Mouse (Mus musculus) heart, embryonic 13.5 days (tissue): ENCODE results near the gene Fgfr2. TPM values are rescaled to one million over a fixed set of nuclear protein-coding genes. Genes with fewer than 3 reads are reported as not detected.

Experiments used
- ATAC-seq: fragments of 200-750 bp; cut with Nextera tagmentation; 2 replicates; pipeline ENCODE4 v1.8.0; 2017; ENCODE audit warnings: moderate TSS enrichment; ENCODE audit not compliant: insufficient number of reproducible peaks, low FRiP score, low TSS enrichment; ENCODE audit errors: extremely low read depth
- H3K27ac ChIP-seq: fragments of 300-500 bp; sonication (generic); replicated peaks from 2 replicates; pipeline ENCODE4 v1.5.1; 2015; ENCODE audit warnings: moderate library complexity, mild to moderate bottlenecking, inconsistent platforms
- H3K27me3 ChIP-seq: fragments of 300-500 bp; sonication (generic); replicated peaks from 2 replicates; pipeline ENCODE4 v1.6.1; 2015; ENCODE audit warnings: mild to moderate bottlenecking, inconsistent platforms
- H3K36me3 ChIP-seq: fragments of 300-500 bp; sonication (generic); 2 replicates; pipeline ENCODE4 v1.6.1; 2015; ENCODE audit warnings: mild to moderate bottlenecking, inconsistent platforms
- H3K4me1 ChIP-seq: fragments of 300-500 bp; sonication (generic); 2 replicates; pipeline ENCODE4 v1.6.1; 2015; ENCODE audit warnings: inconsistent platforms
- H3K4me2 ChIP-seq: fragments of 300-500 bp; sonication (generic); 2 replicates; pipeline ENCODE4 v1.6.1; 2015; ENCODE audit warnings: inconsistent platforms, mild to moderate bottlenecking, moderate library complexity
- H3K4me3 ChIP-seq: fragments of 300-500 bp; sonication (generic); 2 replicates; pipeline ENCODE4 v1.5.1; 2015; ENCODE audit warnings: moderate library complexity, mild to moderate bottlenecking, inconsistent platforms
- H3K9ac ChIP-seq: fragments of 300-500 bp; sonication (generic); 2 replicates; pipeline ENCODE4 v1.6.1; 2015; ENCODE audit warnings: inconsistent platforms, mild to moderate bottlenecking, moderate library complexity
- H3K9me3 ChIP-seq: fragments of 300-500 bp; sonication (generic); 2 replicates; pipeline ENCODE4 v1.6.1; 2016; ENCODE audit warnings: inconsistent platforms
- WGBS: fragments of 180-500 bp; shearing (Covaris S2); methylation state at CpG from one replicate; pipeline ENCODE4 v1.1.7; 2015; ENCODE audit warnings: mixed read lengths; 5-methylcytosine and 5-hydroxymethylcytosine counted together
- polyA plus RNA-seq: library from polyadenylated mRNA; unstranded; fragments of >200 nt; fragmentation: Nextera tagmentation; extraction: Ambion mirVana; gene quantifications from 2 replicates; pipeline ENCODE4 v1.2.1, GENCODE M21; 2015

The Fgfr2 gene
- polyA plus RNA-seq, 1 experiment from 2014 or later, result 22.5 TPM

- Histone ChIP-seq H3K27me3 (no peaks in the 10 kb centered on the region), H3K9me3 (no peaks in the 10 kb centered on the region), H3K4me1 (no peaks in the 10 kb centered on the region), H3K4me2 (no peak overlapping the region), H3K9ac (no peak overlapping the region), H3K27ac (no peak overlapping the region), H3K4me3 (no peak overlapping the region), H3K36me3 (peaks cover 77% of the 10 kb centered on the region)
- ATAC-seq, result no peak
- whole genome bisulfite sequencing, result 84% methylated on average over 14 of the region's 14 CpGs
Measured at GRCm38 (mm10) chr7:130910841-130911240, 2212.3 kb downstream of the Fgfr2 start.

GRCm38 (mm10) chr7:130904571-130905365 lies 2218.4 kb downstream of the Fgfr2 start:
- Histone ChIP-seq H3K4me3 (no peak overlapping the region), H3K9ac (no peak overlapping the region), H3K4me1 (no peaks in the 10 kb centered on the region), H3K9me3 (no peaks in the 10 kb centered on the region), H3K4me2 (no peak overlapping the region), H3K36me3 (peaks cover 87% of the 10 kb centered on the region), H3K27me3 (no peaks in the 10 kb centered on the region), H3K27ac (no peak overlapping the region)
- WGBS, result 86% methylated on average over 13 of the region's 13 CpGs
- ATAC-seq, result no peak

- Histone ChIP-seq H3K27ac (no peak overlapping the region), H3K4me3 (no peak overlapping the region), H3K4me2 (no peak overlapping the region), H3K27me3 (no peaks in the 10 kb centered on the region), H3K36me3 (peaks cover 86% of the 10 kb centered on the region), H3K9me3 (no peaks in the 10 kb centered on the region), H3K9ac (no peak overlapping the region), H3K4me1 (no peaks in the 10 kb centered on the region)
- ATAC-seq, result no peak
- WGBS, result 83% methylated on average over 16 of the region's 16 CpGs
Measured at GRCm38 (mm10) chr7:130903505-130904074, 2219.6 kb downstream of the Fgfr2 start.

- Histone ChIP-seq H3K9ac (no peak overlapping the region), H3K27ac (no peak overlapping the region), H3K36me3 (peaks cover 85% of the 10 kb centered on the region), H3K9me3 (no peaks in the 10 kb centered on the region), H3K4me1 (no peaks in the 10 kb centered on the region), H3K4me3 (no peak overlapping the region), H3K4me2 (no peak overlapping the region), H3K27me3 (no peaks in the 10 kb centered on the region)
- ATAC-seq, result no peak
- WGBS, result 84% methylated on average over 1 of the region's 1 CpGs
Measured at GRCm38 (mm10) chr7:130902929-130903328, 2220.2 kb downstream of the Fgfr2 start.

GRCm38 (mm10) chr7:130900233-130900848 lies 2222.8 kb downstream of the Fgfr2 start:
- no peak for ATAC-seq
- no peaks in the 10 kb centered on the region for H3K4me1 ChIP-seq
- no peak overlapping the region for H3K4me2 ChIP-seq
- no peaks in the 10 kb centered on the region for H3K27me3 ChIP-seq
- H3K9ac ChIP-seq, result no peak overlapping the region
- H3K27ac ChIP-seq, result no peak overlapping the region
- no peaks in the 10 kb centered on the region for H3K9me3 ChIP-seq
- 87% methylated on average over 5 of the region's 5 CpGs for WGBS
- H3K4me3 ChIP-seq, result no peak overlapping the region
- H3K36me3 ChIP-seq, result peaks cover 90% of the 10 kb centered on the region

GRCm38 (mm10) chr7:130898373-130898772 lies 2224.8 kb downstream of the Fgfr2 start:
- Histone ChIP-seq H3K9me3 (no peaks in the 10 kb centered on the region), H3K4me1 (no peaks in the 10 kb centered on the region), H3K9ac (no peak overlapping the region), H3K36me3 (peaks cover 80% of the 10 kb centered on the region), H3K27me3 (no peaks in the 10 kb centered on the region), H3K4me2 (no peak overlapping the region), H3K4me3 (no peak overlapping the region), H3K27ac (no peak overlapping the region)
- ATAC-seq, result no peak
- 82% methylated on average over 4 of the region's 4 CpGs for WGBS

- ATAC-seq, result no peak
- no peaks in the 10 kb centered on the region for H3K4me1 ChIP-seq
- no peak overlapping the region for H3K9ac ChIP-seq
- no peaks in the 10 kb centered on the region for H3K9me3 ChIP-seq
- H3K27ac ChIP-seq, result no peak overlapping the region
- H3K27me3 ChIP-seq, result no peaks in the 10 kb centered on the region
- H3K36me3 ChIP-seq, result peaks cover 79% of the 10 kb centered on the region
- no peak overlapping the region for H3K4me2 ChIP-seq
- 83% methylated on average over 10 of the region's 10 CpGs for WGBS
- H3K4me3 ChIP-seq, result no peak overlapping the region
Measured at GRCm38 (mm10) chr7:130897201-130897600, 2225.9 kb downstream of the Fgfr2 start.

- Histone ChIP-seq H3K9me3 (no peaks in the 10 kb centered on the region), H3K27ac (no peak overlapping the region), H3K36me3 (peaks cover 78% of the 10 kb centered on the region), H3K27me3 (no peaks in the 10 kb centered on the region), H3K4me1 (peaks cover 2% of the 10 kb centered on the region), H3K4me3 (no peak overlapping the region), H3K4me2 (no peak overlapping the region), H3K9ac (no peak overlapping the region)
- no peak for ATAC-seq
- WGBS, result 68% methylated on average over 3 of the region's 3 CpGs
Measured at GRCm38 (mm10) chr7:130896064-130896463, 2227.1 kb downstream of the Fgfr2 start.

GRCm38 (mm10) chr7:130895618-130895945 lies 2227.6 kb downstream of the Fgfr2 start:
- no peak overlapping the region for H3K27ac ChIP-seq
- H3K9ac ChIP-seq, result no peak overlapping the region
- no peaks in the 10 kb centered on the region for H3K9me3 ChIP-seq
- H3K36me3 ChIP-seq, result peaks cover 73% of the 10 kb centered on the region
- H3K4me2 ChIP-seq, result no peak overlapping the region
- no peaks in the 10 kb centered on the region for H3K27me3 ChIP-seq
- no peak for ATAC-seq
- WGBS, result 90% methylated on average over 2 of the region's 2 CpGs
- H3K4me3 ChIP-seq, result no peak overlapping the region
- H3K4me1 ChIP-seq, result peaks cover 7% of the 10 kb centered on the region

GRCm38 (mm10) chr7:130894931-130895617 lies 2228.1 kb downstream of the Fgfr2 start:
- no peak overlapping the region for H3K27ac ChIP-seq
- peaks cover 68% of the 10 kb centered on the region for H3K36me3 ChIP-seq
- 85% methylated on average over 9 of the region's 9 CpGs for whole genome bisulfite sequencing
- no peak overlapping the region for H3K4me3 ChIP-seq
- H3K9ac ChIP-seq, result no peak overlapping the region
- ATAC-seq, result no peak
- H3K4me2 ChIP-seq, result no peak overlapping the region
- H3K27me3 ChIP-seq, result no peaks in the 10 kb centered on the region
- H3K9me3 ChIP-seq, result no peaks in the 10 kb centered on the region
- H3K4me1 ChIP-seq, result peaks cover 12% of the 10 kb centered on the region

- peaks cover 55% of the 10 kb centered on the region for H3K36me3 ChIP-seq
- 64% methylated on average over 6 of the region's 6 CpGs for WGBS
- no peak for ATAC-seq
Measured at GRCm38 (mm10) chr7:130892973-130893372, 2230.2 kb downstream of the Fgfr2 start.

More at GRCm38 (mm10) chr7:130892973-130893372, 2230.2 kb downstream of the Fgfr2 start:
- H3K4me1 ChIP-seq, result peaks cover 28% of the 10 kb centered on the region
- H3K27me3 ChIP-seq, result no peaks in the 10 kb centered on the region
- H3K9ac ChIP-seq, result no peak overlapping the region
- no peak overlapping the region for H3K4me2 ChIP-seq
- no peak overlapping the region for H3K27ac ChIP-seq
- no peak overlapping the region for H3K4me3 ChIP-seq
- H3K9me3 ChIP-seq, result no peaks in the 10 kb centered on the region
